ENCODE assay signal across 8 mouse cellular contexts in the genomic region with DNA sequence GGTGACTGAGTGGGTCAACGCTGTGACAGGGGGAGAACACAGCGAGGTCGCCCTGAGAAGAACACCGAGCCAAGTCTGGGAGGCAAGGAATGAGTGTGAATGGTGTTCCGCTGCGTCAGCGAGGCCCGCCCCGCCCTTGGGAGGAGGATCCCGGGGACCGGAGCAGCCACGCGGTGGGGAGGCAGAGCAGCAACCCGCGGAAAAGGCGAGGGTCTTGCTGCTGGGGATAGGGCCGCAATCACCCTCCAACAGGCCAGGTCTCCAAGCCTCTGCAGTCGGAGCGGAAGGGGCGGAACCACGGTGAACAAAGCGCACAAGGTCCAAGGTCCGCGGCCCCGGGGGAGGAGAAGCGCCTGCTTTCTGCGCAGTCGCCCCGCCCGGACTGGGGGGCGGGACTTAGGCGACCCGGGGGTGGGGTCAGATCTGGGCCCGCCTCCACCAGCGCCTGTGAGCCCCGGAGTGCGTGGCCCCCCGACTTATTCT. TPM values are rescaled to one million over a fixed set of nuclear protein-coding genes. Genes with fewer than 3 reads are reported as not detected.
DNase-seq lines count a peak whose midpoint lies in the region; ATAC-seq lines count a peak whose summit lies in the region.

A gene (plus strand): TSS at position 179 of the 483 bp plus-strand sequence.

- no peaks in the 10 kb centered on the region for H3K36me3 ChIP-seq in hindbrain, embryonic 11.5 days (ENCODE audit: control insufficient read depth, insufficient read depth, low read length)

- H3K4me2 ChIP-seq in hindbrain, embryonic 11.5 days (replicated peaks; ENCODE audit: low read depth, low read length) = peak within 1 kb of the TSS; percentile 80

- H3K27ac ChIP-seq in hindbrain, embryonic 11.5 days (ENCODE audit: low read depth, low read length) = peak within 1 kb of the TSS; percentile 94

- DNase-seq in MN1 (ENCODE audit: low spot score) = peak; percentile 92
- DNase-seq in cerebellum, adult 9-10 months = peak; percentile 92
- peak; percentile 71 to 82 for DNase-seq in frontal cortex, adult 2 months (ENCODE audit: extremely low spot score in 1 of 2, low spot score in 1 of 2)
- peak; percentile 97 for DNase-seq in hindbrain, embryonic 11.5 days (ENCODE audit: low spot score)
- DNase-seq in layer of hippocampus, postnatal 10 days (ENCODE audit: low spot score in 2 of 2) = peak; percentile 89 to 95
- DNase-seq in lung, postnatal 10 days = peak; percentile 95
- DNase-seq in ovary, postnatal 36 days (ENCODE audit: low spot score) = peak; percentile 94
- peak; percentile 96 for DNase-seq in thymus, postnatal 25 days

- H3K27me3 ChIP-seq in hindbrain, embryonic 11.5 days (ENCODE audit: control insufficient read depth, insufficient read depth, low read length) = no peaks in the 10 kb centered on the region

- WGBS in hindbrain, embryonic 11.5 days = under 1% methylated on average over 34 of the region's 38 CpGs

- ATAC-seq in hindbrain, embryonic 11.5 days (ENCODE audit: low FRiP score) = peak; percentile 93

- peaks cover 10% of the 10 kb centered on the region for H3K4me1 ChIP-seq in hindbrain, embryonic 11.5 days (replicated peaks; ENCODE audit: control insufficient read depth, insufficient read depth, low read length)

- peak within 1 kb of the TSS; percentile 74 for H3K4me3 ChIP-seq in hindbrain, embryonic 11.5 days (ENCODE audit: low read depth, low read length)

- peak within 1 kb of the TSS; percentile 91 for H3K9ac ChIP-seq in hindbrain, embryonic 11.5 days (ENCODE audit: low read depth, low read length)

- H3K9me3 ChIP-seq in hindbrain, embryonic 11.5 days (ENCODE audit: control insufficient read depth, low read length) = no peaks in the 10 kb centered on the region

RNA-seq across cellular contexts. Expression of the gene that starts here (rescaled TPM):
- polyA plus RNA-seq in frontal cortex, adult 2 months (2012; rRNA removed) = 33.6 and 37.6 TPM in 2 replicates
- polyA plus RNA-seq in hindbrain, embryonic 11.5 days (2014; fragmentation: Nextera tagmentation; extraction: Ambion mirVana) = 62.2 and 62.6 TPM in 2 replicates
- 10 to 100 TPM; 31.2 to 37.7 TPM for total RNA-seq in layer of hippocampus, postnatal 10 days (2021)

Comparison
In these comparisons a context has a peak if more than half of its experiments do, and no peak if none do; other contexts are left out.
1. Peak in every context shown above with its lines: DNase-seq, ATAC-seq, H3K4me3 ChIP-seq and H3K27ac ChIP-seq.